Mouse (Mus musculus) hindbrain, embryonic 13.5 days (tissue): ENCODE measurements around the gene Colgalt2. TPM values are rescaled to one million over a fixed set of nuclear protein-coding genes. Genes with fewer than 3 reads are reported as not detected.

Experiments used
- ATAC-seq: fragments of 200-750 bp; cut with Nextera tagmentation; 2 replicates; pipeline ENCODE4 v1.8.0; 2017; ENCODE audit warnings: moderate TSS enrichment; ENCODE audit not compliant: low FRiP score
- H3K27ac ChIP-seq: fragments of 300-500 bp; sonication (generic); 2 replicates; pipeline ENCODE4 v1.5.1; 2015; ENCODE audit warnings: inconsistent platforms, mild to moderate bottlenecking, moderate library complexity
- H3K27me3 ChIP-seq: fragments of 300-500 bp; sonication (generic); 2 replicates; pipeline ENCODE4 v1.6.1; 2015; ENCODE audit warnings: mild to moderate bottlenecking, inconsistent platforms
- H3K36me3 ChIP-seq: fragments of 300-500 bp; sonication (generic); 2 replicates; pipeline ENCODE4 v1.6.1; 2015; ENCODE audit warnings: mild to moderate bottlenecking, inconsistent platforms
- H3K4me1 ChIP-seq: fragments of 300-500 bp; sonication (generic); replicated peaks from 2 replicates; pipeline ENCODE4 v1.6.1; 2015; ENCODE audit warnings: inconsistent platforms
- H3K4me2 ChIP-seq: fragments of 300-500 bp; sonication (generic); 2 replicates; pipeline ENCODE4 v1.6.1; 2015; ENCODE audit warnings: inconsistent platforms, mild to moderate bottlenecking, moderate library complexity
- H3K4me3 ChIP-seq: fragments of 300-500 bp; sonication (generic); 2 replicates; pipeline ENCODE4 v1.5.1; 2015; ENCODE audit warnings: mild to moderate bottlenecking, inconsistent platforms
- H3K9ac ChIP-seq: fragments of 300-500 bp; sonication (generic); 2 replicates; pipeline ENCODE4 v1.6.1; 2015; ENCODE audit warnings: mild to moderate bottlenecking, inconsistent platforms
- H3K9me3 ChIP-seq: fragments of 300-500 bp; sonication (generic); 2 replicates; pipeline ENCODE4 v1.6.1; 2016; ENCODE audit warnings: inconsistent platforms
- WGBS: fragments of 180-500 bp; shearing (Covaris S2); methylation state at CpG from one replicate; pipeline ENCODE4 v1.1.7; 2015; 5-methylcytosine and 5-hydroxymethylcytosine counted together
- polyA plus RNA-seq: library from polyadenylated mRNA; unstranded; fragments of >200 nt; fragmentation: Nextera tagmentation; extraction: Ambion mirVana; gene quantifications from 2 replicates; pipeline ENCODE4 v1.2.1, GENCODE M21; 2015

Colgalt2 gene
- polyA plus RNA-seq, 1 experiment from 2014 or later = 2.5 TPM

GRCm38 (mm10) chr1:152400556-152401540 lies 1.2 kb downstream of the Colgalt2 start:
- H3K4me1 ChIP-seq = peaks cover 12% of the 10 kb centered on the region
- no peak overlapping the region; the same call in 1 of the 2 replicates for H3K27ac ChIP-seq
- H3K27me3 ChIP-seq = peaks cover 30% of the 10 kb centered on the region
- peak overlapping the region; percentile 90 for H3K4me2 ChIP-seq
- H3K9ac ChIP-seq = peak overlapping the region; percentile 76
- WGBS = 19% methylated on average over 14 of the region's 14 CpGs
- no peaks in the 10 kb centered on the region for H3K9me3 ChIP-seq
- H3K4me3 ChIP-seq = peak overlapping the region; percentile 56
- no peaks in the 10 kb centered on the region for H3K36me3 ChIP-seq
- ATAC-seq = peak; percentile 52; the same call in 1 of the 2 replicates

- no peak overlapping the region for H3K9ac ChIP-seq
- H3K4me1 ChIP-seq = peaks cover 6% of the 10 kb centered on the region; the same call in 1 of the 2 replicates
- no peaks in the 10 kb centered on the region for H3K36me3 ChIP-seq
- H3K27ac ChIP-seq = no peak overlapping the region
- no peaks in the 10 kb centered on the region for H3K9me3 ChIP-seq
- ATAC-seq = no peak
- H3K4me2 ChIP-seq = peak overlapping the region; percentile 40
- whole genome bisulfite sequencing = 43% methylated on average over 22 of the region's 22 CpGs
- H3K4me3 ChIP-seq = no peak overlapping the region
- H3K27me3 ChIP-seq = peaks cover 6% of the 10 kb centered on the region
Measured at GRCm38 (mm10) chr1:152407021-152407946, 7.7 kb downstream of the Colgalt2 start.

- Histone ChIP-seq H3K4me3 (no peak overlapping the region), H3K4me2 (no peak overlapping the region), H3K27ac (no peak overlapping the region), H3K9ac (no peak overlapping the region), H3K27me3 (no peaks in the 10 kb centered on the region), H3K36me3 (no peaks in the 10 kb centered on the region), H3K9me3 (no peaks in the 10 kb centered on the region), H3K4me1 (peaks cover 6% of the 10 kb centered on the region; the same call in 1 of the 2 replicates)
- WGBS = 84% methylated on average over 4 of the region's 4 CpGs
- no peak for ATAC-seq
Measured at GRCm38 (mm10) chr1:152409356-152409755, 9.7 kb downstream of the Colgalt2 start.

- H3K36me3 ChIP-seq = no peaks in the 10 kb centered on the region
- no peak for ATAC-seq
- no peaks in the 10 kb centered on the region for H3K27me3 ChIP-seq
- peaks cover 6% of the 10 kb centered on the region; the same call in 1 of the 2 replicates for H3K4me1 ChIP-seq
- no peak overlapping the region for H3K4me3 ChIP-seq
- H3K4me2 ChIP-seq = no peak overlapping the region
- no peak overlapping the region for H3K27ac ChIP-seq
- 92% methylated on average over 3 of the region's 3 CpGs for WGBS
- H3K9me3 ChIP-seq = no peaks in the 10 kb centered on the region
- H3K9ac ChIP-seq = no peak overlapping the region
Measured at GRCm38 (mm10) chr1:152410657-152411056, 11.0 kb downstream of the Colgalt2 start.

GRCm38 (mm10) chr1:152413116-152413515 lies 13.5 kb downstream of the Colgalt2 start:
- Histone ChIP-seq H3K4me2 (no peak overlapping the region), H3K36me3 (no peaks in the 10 kb centered on the region), H3K4me3 (no peak overlapping the region), H3K9ac (no peak overlapping the region), H3K27ac (no peak overlapping the region), H3K4me1 (no peaks in the 10 kb centered on the region; the same call in 1 of the 2 replicates), H3K27me3 (no peaks in the 10 kb centered on the region), H3K9me3 (no peaks in the 10 kb centered on the region)
- ATAC-seq = no peak
- 88% methylated on average over 2 of the region's 2 CpGs for WGBS

GRCm38 (mm10) chr1:152413961-152414360 lies 14.3 kb downstream of the Colgalt2 start:
- Histone ChIP-seq H3K27ac (no peak overlapping the region), H3K4me3 (no peak overlapping the region), H3K27me3 (no peaks in the 10 kb centered on the region), H3K9ac (no peak overlapping the region), H3K4me1 (no peaks in the 10 kb centered on the region; the same call in 1 of the 2 replicates), H3K4me2 (no peak overlapping the region), H3K36me3 (no peaks in the 10 kb centered on the region), H3K9me3 (no peaks in the 10 kb centered on the region)
- WGBS = 61% methylated on average over 1 of the region's 1 CpGs
- no peak for ATAC-seq

- Histone ChIP-seq H3K36me3 (no peaks in the 10 kb centered on the region), H3K9ac (no peak overlapping the region), H3K27ac (no peak overlapping the region), H3K4me1 (no peaks in the 10 kb centered on the region; the same call in 1 of the 2 replicates), H3K9me3 (no peaks in the 10 kb centered on the region), H3K4me2 (no peak overlapping the region), H3K4me3 (no peak overlapping the region), H3K27me3 (no peaks in the 10 kb centered on the region)
- ATAC-seq = no peak
- 75% methylated on average over 10 of the region's 10 CpGs for WGBS
Measured at GRCm38 (mm10) chr1:152414451-152414850, 14.8 kb downstream of the Colgalt2 start.

- Histone ChIP-seq H3K27ac (no peak overlapping the region), H3K27me3 (no peaks in the 10 kb centered on the region), H3K36me3 (no peaks in the 10 kb centered on the region), H3K4me3 (no peak overlapping the region), H3K9me3 (no peaks in the 10 kb centered on the region), H3K4me2 (no peak overlapping the region), H3K4me1 (no peaks in the 10 kb centered on the region; the same call in 1 of the 2 replicates), H3K9ac (no peak overlapping the region)
- 91% methylated on average over 13 of the region's 13 CpGs for WGBS
- ATAC-seq = no peak
Measured at GRCm38 (mm10) chr1:152416306-152416904, 16.8 kb downstream of the Colgalt2 start.

GRCm38 (mm10) chr1:152417602-152418001 lies 18.0 kb downstream of the Colgalt2 start:
- Histone ChIP-seq H3K27ac (no peak overlapping the region), H3K4me3 (no peak overlapping the region), H3K27me3 (no peaks in the 10 kb centered on the region), H3K4me1 (no peaks in the 10 kb centered on the region; the same call in 1 of the 2 replicates), H3K9ac (no peak overlapping the region), H3K9me3 (no peaks in the 10 kb centered on the region), H3K4me2 (no peak overlapping the region), H3K36me3 (no peaks in the 10 kb centered on the region)
- ATAC-seq = no peak
- 35% methylated on average over 5 of the region's 5 CpGs for WGBS

GRCm38 (mm10) chr1:152422295-152422694 lies 22.7 kb downstream of the Colgalt2 start:
- 86% methylated on average over 3 of the region's 3 CpGs for WGBS
- Histone ChIP-seq H3K27ac (no peak overlapping the region), H3K27me3 (no peaks in the 10 kb centered on the region), H3K4me1 (no peaks in the 10 kb centered on the region; the same call in 1 of the 2 replicates), H3K36me3 (no peaks in the 10 kb centered on the region), H3K9ac (no peak overlapping the region), H3K9me3 (no peaks in the 10 kb centered on the region), H3K4me3 (no peak overlapping the region), H3K4me2 (no peak overlapping the region)
- ATAC-seq = no peak

- Histone ChIP-seq H3K27ac (no peak overlapping the region), H3K4me2 (no peak overlapping the region), H3K9ac (no peak overlapping the region), H3K36me3 (no peaks in the 10 kb centered on the region), H3K4me3 (no peak overlapping the region), H3K27me3 (no peaks in the 10 kb centered on the region), H3K9me3 (no peaks in the 10 kb centered on the region), H3K4me1 (no peaks in the 10 kb centered on the region)
- WGBS = 87% methylated on average over 3 of the region's 3 CpGs
- ATAC-seq = no peak
Measured at GRCm38 (mm10) chr1:152423052-152423451, 23.4 kb downstream of the Colgalt2 start.
